Mouse (Mus musculus) megakaryocyte, embryonic 14.5 days (primary cell): ENCODE measurements around the gene Ddx46.

Source experiments
- FLI1 ChIP-seq: IDR thresholded peaks from 2 replicates; pipeline ENCODE4 v1.6.1; 2012; ENCODE audit warnings: low read length, inconsistent platforms, mixed read lengths
- GATA1 ChIP-seq: IDR thresholded peaks from 3 replicates; pipeline ENCODE4 v1.6.1; 2012; ENCODE audit warnings: mixed read lengths, low read length, inconsistent platforms, borderline replicate concordance

DNA sequence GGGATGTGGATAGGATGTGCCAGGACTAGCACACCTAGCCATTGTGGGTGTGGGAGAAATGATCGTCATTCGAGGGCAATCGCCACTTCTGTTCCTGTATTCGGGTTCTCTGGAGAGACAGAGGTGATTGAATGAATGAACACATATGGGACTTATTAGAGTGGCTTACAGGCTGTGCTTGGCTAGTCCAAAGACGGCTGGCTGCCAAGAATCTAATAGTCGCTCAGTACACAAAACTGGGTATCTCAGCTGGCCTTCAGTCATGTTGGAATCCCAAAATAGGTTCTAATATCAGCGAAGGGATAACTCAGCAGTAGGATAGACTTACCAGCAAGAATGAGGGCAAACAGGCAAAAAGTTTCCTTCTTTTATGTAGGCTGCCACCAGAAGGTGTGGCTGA lies 22.8 kb upstream of the Ddx46 start:
- TF ChIP-seq GATA1, result no peak
- no peak for TF ChIP-seq FLI1
